Mouse (Mus musculus) olfactory bulb, adult 2 months (tissue): ENCODE data around the gene Fam24a. TPM values are rescaled to one million over a fixed set of nuclear protein-coding genes. Genes with fewer than 3 reads are reported as not detected.
A peak's percentile ranks its signal among the peaks of the same experiment; 100 is the strongest.

ENCODE experiments used
- H3K27ac ChIP-seq: fragments of 200-500 bp; 2 replicates; pipeline ENCODE4 v1.5.1; 2012; ENCODE audit warnings: low read depth, low read length; ENCODE audit not compliant: insufficient read depth
- H3K4me1 ChIP-seq: fragments of 200-500 bp; 2 replicates; pipeline ENCODE4 v1.6.1; 2012; ENCODE audit warnings: low read length; ENCODE audit not compliant: control insufficient read depth, insufficient read depth
- H3K4me3 ChIP-seq: fragments of 200-500 bp; 2 replicates; pipeline ENCODE4 v1.5.1; 2012; ENCODE audit warnings: mild to moderate bottlenecking, low read depth, low read length, moderate library complexity; ENCODE audit not compliant: insufficient read depth
- CTCF ChIP-seq: fragments of 200-500 bp; IDR thresholded peaks from 2 replicates; pipeline ENCODE4 v1.5.1; 2012; ENCODE audit warnings: low read depth, mild to moderate bottlenecking, low read length, moderate library complexity; ENCODE audit not compliant: insufficient read depth
- POLR2A ChIP-seq: fragments of 200-500 bp; IDR thresholded peaks from 2 replicates; pipeline ENCODE4 v1.6.1; 2012; ENCODE audit warnings: mild to moderate bottlenecking, low read depth, low read length, moderate library complexity; ENCODE audit not compliant: insufficient read depth
- WGBS: fragments of 180-500 bp; shearing (Covaris S2); methylation state at CpG from one replicate; pipeline ENCODE4 v1.1.7; 2018; 5-methylcytosine and 5-hydroxymethylcytosine counted together
- polyA plus RNA-seq: library from polyadenylated mRNA; stranded (reverse); fragments of >200 nt; gene quantifications from 2 replicates; pipeline ENCODE4 v1.2.4, GENCODE M21; 2012; ENCODE audit warnings: low replicate concordance; ENCODE audit not compliant: missing spikeins, insufficient read depth, insufficient read length

Gene Fam24a
- polyA plus RNA-seq, 1 experiment: not detected

- peak; percentile 97 for TF ChIP-seq POLR2A
- TF ChIP-seq CTCF: peak; percentile 81
- H3K4me1 ChIP-seq: no peaks in the 10 kb centered on the region
- WGBS: 5% methylated on average over 47 of the region's 47 CpGs
- H3K4me3 ChIP-seq: peak within 1 kb of the TSS; percentile 96
- peak within 1 kb of the TSS; percentile 98 for H3K27ac ChIP-seq
These were observed 37.2 kb downstream of the Fam24a start, which contains the start of gene Pstk for GRCm38 (mm10) chr7:131370648-131371469. Gene Pstk, plus strand, starts transcription at chr7:131371141.

DNA sequence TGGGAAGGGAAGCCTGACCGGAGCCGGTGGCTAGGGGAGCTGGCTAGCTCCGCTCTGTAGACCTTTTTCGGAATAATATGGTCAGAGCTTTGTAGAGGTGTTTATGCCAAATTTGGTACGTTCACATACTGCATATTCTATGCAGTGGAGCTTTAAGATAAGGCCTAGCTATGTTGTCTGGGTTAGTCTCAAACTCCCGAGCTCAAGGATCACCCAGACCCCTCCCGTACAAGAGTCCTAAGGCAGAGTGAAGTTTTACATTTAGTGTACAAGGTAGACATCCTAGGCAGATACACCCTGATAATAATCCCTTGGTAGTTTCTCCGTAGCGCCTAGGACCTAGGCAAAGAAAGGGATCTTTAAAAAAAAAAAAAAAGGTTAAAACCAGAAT is 37.8 kb downstream of the Fam24a start:
- 3% methylated on average over 9 of the region's 9 CpGs for WGBS
- H3K27ac ChIP-seq: peak overlapping the region; percentile 98; the same call in 1 of the 2 replicates
- H3K4me1 ChIP-seq: no peaks in the 10 kb centered on the region
- peak overlapping the region; percentile 96 for H3K4me3 ChIP-seq
- no peak for TF ChIP-seq POLR2A
- no peak for TF ChIP-seq CTCF

GRCm38 (mm10) chr7:131371880-131372651 is 38.4 kb downstream of the Fam24a start:
- H3K4me1 ChIP-seq: no peaks in the 10 kb centered on the region
- 69% methylated on average over 9 of the region's 9 CpGs for WGBS
- TF ChIP-seq POLR2A (no peak), CTCF (no peak)
- H3K27ac ChIP-seq: no peak overlapping the region
- H3K4me3 ChIP-seq: no peak overlapping the region

Other genes starting within 250 kb of the Fam24a start
- gene 4933402N03Rik, start 187.6 kb upstream of the Fam24a start, polyA plus RNA-seq: not detected in 2 replicates
- gene 5430419D17Rik, start 159.5 kb upstream of the Fam24a start, polyA plus RNA-seq: not detected in 2 replicates
- not detected in 2 replicates for gene Cuzd1, start 11.6 kb upstream of the Fam24a start, polyA plus RNA-seq
- gene Fam24b, start 4.3 kb upstream of the Fam24a start, polyA plus RNA-seq: not detected in 2 replicates
- gene 2310057M21Rik, start 28.9 kb downstream of the Fam24a start, polyA plus RNA-seq: not detected in 2 replicates
- gene Pstk, start 37.3 kb downstream of the Fam24a start, polyA plus RNA-seq: not detected in 2 replicates
- not detected in 2 replicates for gene Ikzf5, start 76.7 kb downstream of the Fam24a start, polyA plus RNA-seq
- not detected in 2 replicates for gene Acadsb, start 76.7 kb downstream of the Fam24a start, polyA plus RNA-seq
- not detected in 2 replicates for gene Hmx3, start 209.0 kb downstream of the Fam24a start, polyA plus RNA-seq
- not detected in 2 replicates for gene Hmx2, start 214.9 kb downstream of the Fam24a start, polyA plus RNA-seq
- not detected in 2 replicates for gene Bub3, start 226.4 kb downstream of the Fam24a start, polyA plus RNA-seq